In genomic region chr12:24845344-24845743, GRCm38 (mm10) we compare ENCODE assay signal across 15 mouse cellular contexts. TPM values are rescaled to one million over a fixed set of nuclear protein-coding genes. Genes with fewer than 3 reads are reported as not detected.
DNase-seq lines count a peak whose midpoint lies in the region; ATAC-seq and TF ChIP-seq lines count a peak whose summit lies in the region.
"Had no signal": no experiment of that assay in that cellular context is flagged by ENCODE, and none has a peak within 500 bp of the region (broad histone marks: within the 10 kb centered on the region; RNA-seq: fewer than 3 reads in every experiment).

No protein-coding gene starts in this region.

- no peak overlapping the region for H3K9ac ChIP-seq in heart, postnatal 0 days (replicated peaks; ENCODE audit: low read depth, low read length)
- H3K9ac ChIP-seq in intestine, embryonic 15.5 days: no peak overlapping the region
- 0 out of 2 replicates have a peak overlapping the region, but pooled peaks have one; percentile 35 for H3K9ac ChIP-seq in stomach, embryonic 16.5 days (ENCODE audit: low read length)
- H3K9ac ChIP-seq in forebrain, embryonic 11.5 days (ENCODE audit: low read length): no peak overlapping the region
- H3K9ac ChIP-seq: heart, embryonic 12.5 days; limb, embryonic 12.5 days; midbrain, embryonic 13.5 days; neural tube, embryonic 12.5 days had no signal

- H3K4me2 ChIP-seq in heart, postnatal 0 days (ENCODE audit: low read depth, low read length): no peak overlapping the region
- no peak overlapping the region for H3K4me2 ChIP-seq in intestine, embryonic 15.5 days (replicated peaks)
- peak overlapping the region; percentile 19; the same call in 1 of the 2 replicates for H3K4me2 ChIP-seq in stomach, embryonic 16.5 days (ENCODE audit: low read depth, low read length)
- no peak overlapping the region for H3K4me2 ChIP-seq in forebrain, embryonic 11.5 days (ENCODE audit: low read depth, low read length, severe bottlenecking)
- H3K4me2 ChIP-seq: heart, embryonic 12.5 days; limb, embryonic 12.5 days; midbrain, embryonic 13.5 days; neural tube, embryonic 12.5 days had no signal

- no peaks in the 10 kb centered on the region for H3K27me3 ChIP-seq in heart, postnatal 0 days (ENCODE audit: control insufficient read depth, insufficient read depth, low read length)
- H3K27me3 ChIP-seq in intestine, embryonic 15.5 days (replicated peaks): no peaks in the 10 kb centered on the region
- no peaks in the 10 kb centered on the region for H3K27me3 ChIP-seq in stomach, embryonic 16.5 days (ENCODE audit: control insufficient read depth, insufficient read depth, low read length)
- no peaks in the 10 kb centered on the region for H3K27me3 ChIP-seq in forebrain, embryonic 11.5 days (ENCODE audit: control insufficient read depth, insufficient read depth, low read length)
- H3K27me3 ChIP-seq: heart, embryonic 12.5 days; limb, embryonic 12.5 days; midbrain, embryonic 13.5 days; neural tube, embryonic 12.5 days had no signal

- ATAC-seq in heart, postnatal 0 days (ENCODE audit: insufficient read depth, low read depth): no peak
- peak; percentile 29; the same call in 1 of the 2 replicates for ATAC-seq in intestine, embryonic 15.5 days
- peak; percentile 75 for ATAC-seq in stomach, embryonic 16.5 days (ENCODE audit: insufficient read depth, low FRiP score)
- no peak for ATAC-seq in forebrain, embryonic 11.5 days (replicated peaks; ENCODE audit: low FRiP score)
- ATAC-seq: hindbrain, embryonic 16.5 days; midbrain, embryonic 13.5 days had no signal

- peak; percentile 28; the same call in 1 of the 2 replicates for TF ChIP-seq CTCF in heart, postnatal 0 days (IDR thresholded peaks at IDR 0.05; ENCODE audit: low read depth)

- H3K4me3 ChIP-seq in heart, postnatal 0 days (ENCODE audit: low read depth, low read length): no peak overlapping the region
- no peak overlapping the region for H3K4me3 ChIP-seq in intestine, embryonic 15.5 days (replicated peaks)
- no peak overlapping the region for H3K4me3 ChIP-seq in stomach, embryonic 16.5 days (replicated peaks; ENCODE audit: low read length)
- no peak overlapping the region for H3K4me3 ChIP-seq in forebrain, embryonic 11.5 days (ENCODE audit: low read depth, low read length)
- H3K4me3 ChIP-seq: heart, embryonic 12.5 days; limb, embryonic 12.5 days; midbrain, embryonic 13.5 days; neural tube, embryonic 12.5 days had no signal

- H3K9me3 ChIP-seq in heart, postnatal 0 days (replicated peaks; ENCODE audit: control insufficient read depth, low read length): no peaks in the 10 kb centered on the region
- H3K9me3 ChIP-seq in intestine, embryonic 15.5 days: no peaks in the 10 kb centered on the region
- no peaks in the 10 kb centered on the region for H3K9me3 ChIP-seq in stomach, embryonic 16.5 days (replicated peaks; ENCODE audit: control insufficient read depth, low read length)
- H3K9me3 ChIP-seq in forebrain, embryonic 11.5 days (ENCODE audit: control insufficient read depth, low read length): no peaks in the 10 kb centered on the region
- H3K9me3 ChIP-seq: heart, embryonic 12.5 days; limb, embryonic 12.5 days; midbrain, embryonic 13.5 days; neural tube, embryonic 12.5 days had no signal

- no peak overlapping the region for H3K27ac ChIP-seq in heart, postnatal 0 days (ENCODE audit: low read depth)
- H3K27ac ChIP-seq in intestine, embryonic 15.5 days: peak overlapping the region; percentile 57
- H3K27ac ChIP-seq in stomach, embryonic 16.5 days (ENCODE audit: low read length): peak overlapping the region; percentile 87
- no peak overlapping the region for H3K27ac ChIP-seq in forebrain, embryonic 11.5 days (ENCODE audit: low read depth, low read length)
- H3K27ac ChIP-seq: limb, embryonic 12.5 days; midbrain, embryonic 13.5 days; neural tube, embryonic 12.5 days had no signal

- no peak for TF ChIP-seq EP300 in heart, postnatal 0 days (IDR thresholded peaks at IDR 0.05; ENCODE audit: low read depth)

- WGBS in heart, postnatal 0 days: 76% methylated on average over 4 of the region's 4 CpGs
- WGBS in intestine, embryonic 15.5 days: 41% methylated on average over 4 of the region's 4 CpGs
- WGBS in stomach, embryonic 16.5 days: 49% methylated on average over 4 of the region's 4 CpGs
- 79% methylated on average over 4 of the region's 4 CpGs for WGBS in forebrain, embryonic 11.5 days

- intact Hi-C loops in heart, postnatal 36 days (cut with DNase I): no loop called here

- peaks cover 42% of the 10 kb centered on the region for H3K4me1 ChIP-seq in heart, postnatal 0 days (ENCODE audit: control insufficient read depth, insufficient read depth)
- peaks cover 36% of the 10 kb centered on the region for H3K4me1 ChIP-seq in intestine, embryonic 15.5 days (replicated peaks)
- peaks cover 59% of the 10 kb centered on the region for H3K4me1 ChIP-seq in stomach, embryonic 16.5 days (ENCODE audit: control insufficient read depth, insufficient read depth, low read length)
- H3K4me1 ChIP-seq in forebrain, embryonic 11.5 days (replicated peaks; ENCODE audit: control insufficient read depth, insufficient read depth, low read length): peaks cover 10% of the 10 kb centered on the region; the same call in 1 of the 2 replicates

- no peaks in the 10 kb centered on the region for H3K36me3 ChIP-seq in heart, postnatal 0 days (replicated peaks; ENCODE audit: control insufficient read depth, insufficient read depth, low read length)
- no peaks in the 10 kb centered on the region for H3K36me3 ChIP-seq in intestine, embryonic 15.5 days
- H3K36me3 ChIP-seq in stomach, embryonic 16.5 days (ENCODE audit: control insufficient read depth, insufficient read depth, low read length): no peaks in the 10 kb centered on the region
- no peaks in the 10 kb centered on the region for H3K36me3 ChIP-seq in forebrain, embryonic 11.5 days (ENCODE audit: control insufficient read depth, insufficient read depth, low read length)
- H3K36me3 ChIP-seq: heart, embryonic 12.5 days; limb, embryonic 12.5 days; midbrain, embryonic 13.5 days; neural tube, embryonic 12.5 days had no signal

- no peak for DNase-seq in heart, postnatal 0 days (ENCODE audit: low spot score)
- no peak for DNase-seq in heart, postnatal 36 days
- DNase-seq in thymus, postnatal 14 days: peak; percentile 27
- DNase-seq in thymus, adult 18-20 months: no peak
- DNase-seq in forebrain, embryonic 11.5 days (ENCODE audit: low spot score): no peak
- no peak for DNase-seq in MN1 (ENCODE audit: low spot score)
- DNase-seq: cerebellum, adult 8-10 months; retina, postnatal 1 day had no signal

RNA-seq across cellular contexts. Expression of gene Mboat2, which starts 14.7 kb away (rescaled TPM):
- total RNA-seq in heart, postnatal 0 days (2014; rRNA removed; ENCODE audit: low replicate concordance): 24.3 and 34.4 TPM in 2 replicates
- polyA plus RNA-seq in heart, postnatal 0 days (2015; fragmentation: Nextera tagmentation; extraction: Ambion mirVana): 23.8 and 24.8 TPM in 2 replicates
- total RNA-seq in heart, postnatal 36 days (2021): 10 to 100 TPM in 1 of 2 experiments, 1 to 10 TPM in 1; 9.7 to 11.0 TPM
- polyA plus RNA-seq in intestine, embryonic 15.5 days (2015; fragmentation: Nextera tagmentation; extraction: Ambion mirVana): 22.2 and 26.1 TPM in 2 replicates
- 47.3 and 51.8 TPM in 2 replicates for polyA plus RNA-seq in stomach, embryonic 16.5 days (2015; fragmentation: Nextera tagmentation; extraction: Ambion mirVana)
- polyA plus RNA-seq in forebrain, embryonic 11.5 days (2014; fragmentation: Nextera tagmentation; extraction: Ambion mirVana): 55.7 and 59.3 TPM in 2 replicates

Comparison
In these comparisons a context has a peak if more than half of its experiments do, and no peak if none do; other contexts are left out.
1. ATAC-seq: peak in intestine, embryonic 15.5 days (single experiment) and stomach, embryonic 16.5 days (single experiment); none in heart, postnatal 0 days (single experiment) and forebrain, embryonic 11.5 days (single experiment).
2. H3K27ac ChIP-seq: peak in intestine, embryonic 15.5 days (single experiment) and stomach, embryonic 16.5 days (single experiment); none in heart, postnatal 0 days (single experiment) and forebrain, embryonic 11.5 days (single experiment).